Mouse (Mus musculus): ENCODE results near the gene Desi1. TPM values are rescaled to one million over a fixed set of nuclear protein-coding genes. Genes with fewer than 3 reads are reported as not detected.

The Desi1 gene
- total and polyA plus RNA-seq, 3 experiments: 10.0 to 47.3 (median 10.9) TPM

DNA sequence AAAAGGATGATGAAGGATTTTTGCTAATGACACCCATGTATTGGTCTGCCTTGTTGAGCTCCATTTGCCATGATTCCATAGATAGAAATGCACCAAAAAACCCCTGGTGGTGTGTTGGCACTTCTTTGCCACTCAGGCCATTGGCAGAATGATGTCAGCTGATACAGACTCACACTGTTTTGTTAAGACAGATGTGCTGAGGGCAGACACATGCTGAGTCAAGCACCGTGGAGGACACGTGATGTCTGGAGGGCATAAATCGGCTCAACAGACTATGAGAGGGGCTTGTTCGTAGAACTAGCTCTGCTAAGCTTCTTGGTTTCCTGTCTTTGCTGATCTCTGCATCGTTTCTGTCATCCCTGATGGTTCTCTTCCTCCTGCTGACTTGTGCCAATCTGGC lies 18.9 kb upstream of the Desi1 start:
- Histone ChIP-seq H3K36me3 (replicated peaks in 1 of 2; ENCODE audit: control insufficient read depth in 1 of 2, insufficient read depth in 1 of 2, low read length in 1 of 2) (no peaks in the 10 kb centered on the region), H3K27ac (ENCODE audit: insufficient read depth, low read depth) (0 out of 2 replicates have a peak overlapping the region, but pooled peaks have one; percentile 3), H3K4me3 (replicated peaks in 1 of 3; ENCODE audit: low read depth in 2 of 3, low read length in 2 of 3, poor library complexity in 1 of 3) (no peak overlapping the region), H3K79me2 (replicated peaks; ENCODE audit: control insufficient read depth, extremely low read depth, insufficient read depth, poor library complexity, severe bottlenecking) (no peaks in the 10 kb centered on the region), H3K9me3 (replicated peaks; ENCODE audit: low read length) (no peaks in the 10 kb centered on the region), H3K4me2 (ENCODE audit: insufficient read depth, low read depth, poor library complexity, severe bottlenecking) (no peak overlapping the region), H3K4me1 (ENCODE audit: control insufficient read depth in 1 of 2, insufficient read depth in 2 of 2) (peaks cover 0 to 17% of the 10 kb centered on the region in 2 experiments; a peak in 3 of 4 replicates), H3K9ac (ENCODE audit: insufficient read depth, low read depth) (no peak overlapping the region), H3K27me3 (replicated peaks) (peaks cover 14% of the 10 kb centered on the region)
- in situ Hi-C loops (cut with MboI; ENCODE audit: low pct_ligation_motif_present, low pct_unique_long_range_greater_than_20kb, low sequenced_read_pairs) (no loop called here), dilution Hi-C loops (cut with MboI; ENCODE audit: extremely low pct_ligation_motif_present, extremely low pct_unique_long_range_greater_than_20kb, low sequenced_read_pairs) (no loop called here)
- TF ChIP-seq TCF12 (IDR thresholded peaks at IDR 0.05; ENCODE audit: low read depth, low read length) (no peak), MAX (IDR thresholded peaks at IDR 0.05; ENCODE audit: low read length) (no peak), PAX5 (IDR thresholded peaks at IDR 0.05; ENCODE audit: low read length) (no peak), MYC (IDR thresholded peaks at IDR 0.05; ENCODE audit: low read depth, low read length) (no peak), USF1 (IDR thresholded peaks at IDR 0.05; ENCODE audit: low read depth, low read length) (no peak), TBP (conservative IDR thresholded peaks at IDR 0.05; ENCODE audit: low read depth, low read length) (no peak), SIN3A (IDR thresholded peaks at IDR 0.05; ENCODE audit: low read length) (no peak), RAD21 (IDR thresholded peaks at IDR 0.05; ENCODE audit: low read depth, low read length) (no peak), ETS1 (conservative IDR thresholded peaks at IDR 0.05; ENCODE audit: low read depth, low read length) (no peak), ZKSCAN1 (IDR thresholded peaks at IDR 0.05; ENCODE audit: borderline replicate concordance, low read depth, low read length) (no peak), SMC3 (IDR thresholded peaks at IDR 0.05; ENCODE audit: low read depth, low read length) (no peak), UBTF (IDR thresholded peaks at IDR 0.05; ENCODE audit: low read depth, low read length) (no peak)
- no peak for DNase-seq (ENCODE audit: extremely low read depth)

DNA sequence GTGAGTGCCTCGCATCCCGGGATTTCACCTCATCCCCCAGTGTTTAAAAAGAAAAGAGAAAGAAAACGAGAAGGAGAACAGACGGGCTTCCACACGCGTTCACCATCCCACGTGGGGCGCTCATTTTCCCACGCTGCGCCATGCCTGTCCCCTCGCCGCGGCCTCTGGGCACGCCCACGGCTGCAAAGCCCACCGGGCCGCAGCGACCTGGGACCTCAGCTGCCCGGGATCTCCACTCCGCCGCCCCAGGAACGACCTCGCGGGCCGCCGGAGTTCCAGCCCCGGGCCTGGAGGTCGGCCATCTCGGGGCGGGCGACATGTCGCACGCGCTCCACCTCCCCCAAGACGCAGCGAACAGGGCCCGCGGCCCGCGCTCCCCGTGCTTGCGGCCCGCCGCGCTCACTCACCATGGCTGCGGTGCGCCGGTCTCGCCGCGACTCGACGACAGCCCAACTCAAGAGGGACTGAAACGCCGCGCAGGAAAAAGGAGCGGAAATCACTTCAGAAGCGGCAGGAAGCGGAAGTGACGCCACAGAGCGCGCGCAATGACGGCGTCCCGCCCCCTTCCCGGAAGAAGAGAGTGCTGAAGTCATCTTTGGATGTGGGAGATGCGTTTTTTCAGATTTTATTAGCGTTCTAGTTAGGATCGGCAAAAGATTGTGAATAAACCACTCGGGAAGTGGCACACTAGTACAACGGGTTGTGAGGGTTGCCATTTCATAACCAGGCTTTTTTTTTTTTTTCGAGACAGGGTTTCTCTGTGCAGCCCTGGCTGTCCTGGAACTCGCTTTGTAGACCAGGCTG lies 13.6 kb upstream of the Desi1 start, which contains the start of gene Snu13:
Snu13 (minus strand) TSS at position 519 of the 804 bp plus-strand sequence.
- Histone ChIP-seq H3K9ac (ENCODE audit: insufficient read depth, low read depth) (peak within 1 kb of the TSS; percentile 85), H3K9me3 (replicated peaks; ENCODE audit: low read length) (no peaks in the 10 kb centered on the region), H3K79me2 (replicated peaks; ENCODE audit: control insufficient read depth, extremely low read depth, insufficient read depth, poor library complexity, severe bottlenecking) (peaks cover 50% of the 10 kb centered on the region), H3K4me3 (replicated peaks in 1 of 3; ENCODE audit: low read depth in 2 of 3, low read length in 2 of 3, poor library complexity in 1 of 3) (peak within 1 kb of the TSS; percentile 93 to 97 (median 96)), H3K4me2 (ENCODE audit: insufficient read depth, low read depth, poor library complexity, severe bottlenecking) (peak within 1 kb of the TSS; percentile 76), H3K36me3 (replicated peaks in 1 of 2; ENCODE audit: control insufficient read depth in 1 of 2, insufficient read depth in 1 of 2, low read length in 1 of 2) (peaks cover 16 to 27% of the 10 kb centered on the region in 2 experiments), H3K27me3 (replicated peaks) (peaks cover 14% of the 10 kb centered on the region), H3K27ac (ENCODE audit: insufficient read depth, low read depth) (peak within 1 kb of the TSS; percentile 67), H3K4me1 (ENCODE audit: control insufficient read depth in 1 of 2, insufficient read depth in 2 of 2) (peaks cover 2 to 21% of the 10 kb centered on the region in 2 experiments; a peak in 3 of 4 replicates)
- in situ Hi-C loops (cut with MboI; ENCODE audit: low pct_ligation_motif_present, low pct_unique_long_range_greater_than_20kb, low sequenced_read_pairs) (no loop called here), dilution Hi-C loops (cut with MboI; ENCODE audit: extremely low pct_ligation_motif_present, extremely low pct_unique_long_range_greater_than_20kb, low sequenced_read_pairs) (no loop called here)
- DNase-seq (ENCODE audit: extremely low read depth): peak; percentile 87
- TF ChIP-seq E2F4 (IDR thresholded peaks at IDR 0.05; ENCODE audit: insufficient replicate concordance, low read depth, low read length): peak; percentile 91; the same call in 1 of the 2 replicates
- no peak for TF ChIP-seq BHLHE40 (IDR thresholded peaks at IDR 0.05; ENCODE audit: low read depth, low read length)
- TF ChIP-seq CHD2 (IDR thresholded peaks at IDR 0.05; ENCODE audit: low read length): no peak
- peak; percentile 86 for TF ChIP-seq HCFC1 (IDR thresholded peaks at IDR 0.05; ENCODE audit: low read depth, low read length)
- no peak for TF ChIP-seq USF1 (IDR thresholded peaks at IDR 0.05; ENCODE audit: low read depth, low read length)
- TF ChIP-seq PAX5 (IDR thresholded peaks at IDR 0.05; ENCODE audit: low read length): no peak
- TF ChIP-seq JUN (IDR thresholded peaks at IDR 0.05; ENCODE audit: insufficient read depth, low read depth, low read length): peak; percentile 5; the same call in 1 of the 2 replicates
- TF ChIP-seq ZC3H11A (IDR thresholded peaks at IDR 0.05; ENCODE audit: low read depth, low read length): no peak
- peak; percentile 47 for TF ChIP-seq SIN3A (IDR thresholded peaks at IDR 0.05; ENCODE audit: low read length)
- TF ChIP-seq MAZ (IDR thresholded peaks at IDR 0.05; ENCODE audit: low read depth, low read length): 0 out of 2 replicates have a peak, but pooled peaks have one; percentile 25
- TF ChIP-seq MXI1 (IDR thresholded peaks at IDR 0.05; ENCODE audit: low read depth, low read length): peak; percentile 91
- no peak for TF ChIP-seq EP300 (IDR thresholded peaks at IDR 0.05; ENCODE audit: low read length)
- no peak for TF ChIP-seq USF2 (conservative IDR thresholded peaks at IDR 0.05; ENCODE audit: low read depth, low read length)
- peak; percentile 87 for TF ChIP-seq POLR2AphosphoS2 (IDR thresholded peaks at IDR 0.05; ENCODE audit: low read depth, low read length)
- TF ChIP-seq ZKSCAN1 (IDR thresholded peaks at IDR 0.05; ENCODE audit: borderline replicate concordance, low read depth, low read length): no peak
- no peak for TF ChIP-seq RCOR1 (conservative IDR thresholded peaks at IDR 0.05; ENCODE audit: low read depth, low read length)
- 0 out of 2 replicates have a peak, but pooled peaks have one; percentile 23 for TF ChIP-seq MEF2A (IDR thresholded peaks at IDR 0.05; ENCODE audit: borderline replicate concordance, low read depth, low read length)
- peak; percentile 91 for TF ChIP-seq TCF12 (IDR thresholded peaks at IDR 0.05; ENCODE audit: low read depth, low read length)
- TF ChIP-seq POLR2A (IDR thresholded peaks at IDR 0.05; ENCODE audit: low read depth, low read length): peak; percentile 90
- TF ChIP-seq IRF4 (IDR thresholded peaks at IDR 0.05; ENCODE audit: low read depth, low read length): peak; percentile 55; the same call in 1 of the 2 replicates
- TF ChIP-seq RAD21 (IDR thresholded peaks at IDR 0.05; ENCODE audit: low read depth, low read length): no peak
- no peak; the same call in 1 of the 2 replicates for TF ChIP-seq MAX (IDR thresholded peaks at IDR 0.05; ENCODE audit: low read length)
- TF ChIP-seq NRF1 (IDR thresholded peaks at IDR 0.05; ENCODE audit: low read depth, low read length): peak; percentile 61
- no peak for TF ChIP-seq UBTF (IDR thresholded peaks at IDR 0.05; ENCODE audit: low read depth, low read length)
- peak; percentile 84; the same call in 1 of the 2 replicates for TF ChIP-seq KAT2A (IDR thresholded peaks at IDR 0.05; ENCODE audit: insufficient replicate concordance, low read length)

Measured in CH12.LX (cell line).